Mouse (Mus musculus) ES-E14 (cell line): ENCODE results near the gene Nhs.

Experiments used
- CHD2 ChIP-seq: IDR thresholded peaks from 2 replicates; pipeline ENCODE4 v1.6.1; 2014; ENCODE audit warnings: mild to moderate bottlenecking, low read depth, low read length, inconsistent platforms
- HCFC1 ChIP-seq: IDR thresholded peaks from 2 replicates; pipeline ENCODE4 v1.6.1; 2012; ENCODE audit warnings: low read length, inconsistent platforms, borderline replicate concordance; ENCODE audit not compliant: insufficient read depth
- MAFK ChIP-seq: IDR thresholded peaks from 2 replicates; pipeline ENCODE4 v1.6.1; 2014; ENCODE audit warnings: mild to moderate bottlenecking, low read depth, low read length, inconsistent platforms; ENCODE audit not compliant: insufficient read depth
- ZNF384 ChIP-seq: IDR thresholded peaks from 2 replicates; pipeline ENCODE4 v1.6.1; 2012; ENCODE audit warnings: low read depth, low read length, inconsistent platforms

DNA sequence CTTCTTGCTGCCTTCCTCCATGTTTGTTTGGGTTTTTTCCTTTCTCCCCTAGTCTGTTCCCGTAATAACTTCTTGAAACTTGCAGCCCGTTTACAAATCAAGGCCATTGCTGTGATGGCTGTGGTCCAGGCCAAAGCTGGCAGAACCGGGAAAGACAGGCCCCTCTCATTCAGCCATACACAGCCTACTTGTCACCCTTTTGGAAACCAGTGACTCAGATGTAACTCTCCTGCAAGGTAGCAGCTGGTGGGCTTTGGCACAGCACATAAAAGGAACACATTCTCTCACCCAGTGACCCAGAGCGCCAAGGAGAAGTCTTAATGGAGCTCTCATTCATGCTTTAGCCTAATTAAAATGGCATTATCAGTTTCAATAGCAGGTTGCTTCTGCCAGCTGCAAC, 72.2 kb downstream of the Nhs start:
- no peak for TF ChIP-seq HCFC1
- no peak for TF ChIP-seq ZNF384
- TF ChIP-seq CHD2, result no peak
- no peak for TF ChIP-seq MAFK
